Mouse (Mus musculus) layer of hippocampus, adult 8-10 months (tissue): ENCODE data around the gene Orai1. TPM values are rescaled to one million over a fixed set of nuclear protein-coding genes. Genes with fewer than 3 reads are reported as not detected.
A peak's percentile ranks its signal among the peaks of the same experiment; 100 is the strongest.

Source experiments
- DNase-seq, 2 experiments: peaks; one replicate each; pipeline ENCODE4 v3.0.0; 2022; ENCODE audit warnings: low spot score in 2 of 2
- total RNA-seq, 4 experiments: library from RNA; stranded (reverse); gene quantifications; 2 replicates each; pipeline ENCODE4 v1.2.4; 2022

The Orai1 gene
- total RNA-seq, 4 experiments from 2014 or later, result 9.4 to 16.0 (median 14.1) TPM

DNA sequence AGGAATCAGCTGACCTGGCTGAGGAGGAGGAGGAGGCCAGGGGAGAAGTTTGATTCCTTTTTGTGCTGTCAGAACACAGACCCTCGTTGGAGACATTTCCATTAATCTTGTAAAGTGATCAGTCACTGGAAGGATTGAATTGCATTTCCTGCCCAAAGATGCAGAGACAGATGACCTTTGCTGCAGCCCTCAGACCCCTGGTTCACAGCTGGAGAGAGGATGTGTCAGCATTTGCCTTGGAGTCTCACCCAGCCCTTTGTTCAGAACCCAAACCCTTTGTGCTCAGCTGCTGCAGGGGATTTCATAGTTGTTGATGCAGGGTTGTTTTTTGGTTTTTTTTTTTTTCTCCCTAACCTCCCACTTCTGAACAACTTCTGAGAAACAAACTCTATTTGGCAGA lies 20.0 kb upstream of the Orai1 start:
- DNase-seq, result no peak

DNA sequence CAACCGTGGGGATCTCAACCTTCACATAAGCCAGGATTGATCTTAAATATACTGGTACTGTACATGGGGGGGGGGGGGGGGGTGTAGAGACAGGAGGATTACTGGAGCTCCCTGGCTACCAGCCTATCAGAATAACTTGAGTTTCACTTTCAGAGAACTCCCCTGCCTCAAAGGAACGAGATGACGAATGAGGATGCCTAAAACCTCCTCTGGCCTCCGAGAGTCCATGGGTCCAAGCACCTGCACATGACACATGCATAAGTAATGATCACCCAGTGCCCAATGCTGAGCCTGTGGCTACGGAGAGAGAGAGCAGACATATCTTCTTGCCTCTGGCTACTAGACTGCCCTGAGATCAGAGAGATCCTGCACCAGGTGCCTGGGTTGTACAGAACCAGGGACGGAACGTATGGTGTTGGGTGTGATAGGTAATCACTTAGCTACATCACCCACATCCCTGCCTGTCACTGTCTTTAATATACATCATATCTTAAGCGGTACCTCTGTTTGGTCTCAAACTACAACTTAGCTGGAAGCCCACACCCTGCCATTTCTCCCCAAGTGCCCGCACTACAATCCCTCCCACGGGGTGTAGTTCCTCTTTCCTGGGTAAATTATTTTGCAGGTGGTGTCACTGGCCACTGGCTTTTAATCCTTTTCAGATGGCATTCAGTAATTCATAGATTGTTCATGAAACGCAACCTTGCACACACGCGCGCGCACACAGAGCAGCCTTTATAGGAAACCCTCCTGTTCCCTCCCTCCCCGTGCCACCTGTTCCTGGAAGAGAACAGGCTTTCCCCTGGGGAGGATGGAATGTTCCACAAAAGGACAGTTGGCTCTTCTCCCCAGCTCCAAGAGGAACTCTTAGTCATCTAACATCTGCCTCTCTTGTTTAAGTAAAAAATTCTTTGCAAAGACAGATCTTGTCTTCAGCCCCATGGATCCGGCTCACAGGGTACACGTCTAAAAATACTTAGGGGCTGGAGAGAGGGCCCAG lies 17.4 kb upstream of the Orai1 start:
- DNase-seq, result peak; percentile 58 to 61

GRCm38 (mm10) chr5:123000901-123001300 lies 14.0 kb upstream of the Orai1 start:
- no peak for DNase-seq

DNA sequence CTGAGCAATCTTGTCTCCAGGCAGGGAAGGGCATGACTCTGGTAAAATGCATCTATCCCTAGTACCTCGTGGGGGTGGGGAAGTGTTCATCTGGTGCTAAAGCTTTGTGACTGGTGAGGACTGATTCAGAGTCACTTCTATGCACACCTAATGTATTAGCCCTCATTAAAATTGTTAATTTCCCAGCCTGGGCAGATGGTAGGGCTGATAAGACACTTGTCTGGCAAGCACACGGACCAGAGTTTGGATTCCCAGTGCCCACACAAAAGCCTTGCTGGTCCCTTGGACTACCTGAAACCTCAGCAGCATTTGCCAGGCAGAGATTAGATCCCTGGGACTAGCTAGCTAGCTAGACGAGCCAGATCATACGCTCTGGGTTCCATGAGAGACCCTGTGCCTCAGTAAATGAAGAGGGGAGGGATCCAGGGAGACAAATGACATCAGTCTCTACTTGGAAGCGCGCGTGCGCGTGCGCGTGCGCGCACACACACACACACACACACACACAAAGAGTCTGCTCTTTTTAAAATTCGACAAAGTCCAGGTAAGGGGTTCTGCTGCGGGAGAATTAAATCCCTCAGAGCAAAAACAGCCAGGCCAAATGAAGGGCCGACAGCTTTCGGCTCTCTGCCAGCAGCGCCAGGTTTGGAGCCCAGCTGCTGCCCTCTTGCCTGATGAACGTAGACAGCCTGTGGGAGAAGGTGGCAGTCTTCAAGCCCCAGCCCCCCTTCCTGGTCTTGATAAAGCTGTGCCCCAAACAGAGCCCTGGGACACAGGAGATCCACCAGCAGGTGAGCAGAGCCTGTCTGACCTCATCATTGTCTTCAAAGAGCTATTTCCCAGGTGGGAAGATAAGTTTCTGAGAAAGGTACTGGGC lies 8.9 kb upstream of the Orai1 start:
- no peak for DNase-seq

DNA sequence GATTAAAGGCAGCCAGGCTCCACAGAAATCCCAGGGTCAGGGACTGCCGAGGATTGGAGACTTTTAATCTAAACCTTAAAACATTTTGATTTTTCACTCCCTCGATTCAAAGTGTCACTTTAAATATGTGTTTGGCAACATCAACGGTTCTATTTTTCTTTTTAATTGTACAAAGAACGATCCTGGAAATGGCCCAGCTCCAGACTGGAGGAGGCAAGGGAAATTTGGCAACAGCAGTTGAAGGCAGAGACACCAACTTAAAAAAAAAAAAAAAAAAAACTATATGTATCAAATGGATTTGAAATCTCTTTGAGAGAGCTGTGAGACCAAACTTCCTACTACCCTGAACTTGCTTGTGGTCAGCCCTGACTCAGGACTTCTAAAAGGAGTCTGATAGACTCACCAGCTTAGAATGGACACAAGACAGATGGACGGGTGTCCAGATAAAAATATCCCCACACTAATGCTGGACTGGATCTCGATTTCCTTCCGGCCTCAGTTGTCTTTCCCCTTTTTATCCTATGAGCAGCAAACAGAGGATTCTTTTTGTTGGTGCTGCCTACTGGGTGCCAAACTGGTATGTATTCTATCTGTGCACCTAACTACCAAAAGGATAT lies 5.9 kb upstream of the Orai1 start:
- no peak for DNase-seq

DNA sequence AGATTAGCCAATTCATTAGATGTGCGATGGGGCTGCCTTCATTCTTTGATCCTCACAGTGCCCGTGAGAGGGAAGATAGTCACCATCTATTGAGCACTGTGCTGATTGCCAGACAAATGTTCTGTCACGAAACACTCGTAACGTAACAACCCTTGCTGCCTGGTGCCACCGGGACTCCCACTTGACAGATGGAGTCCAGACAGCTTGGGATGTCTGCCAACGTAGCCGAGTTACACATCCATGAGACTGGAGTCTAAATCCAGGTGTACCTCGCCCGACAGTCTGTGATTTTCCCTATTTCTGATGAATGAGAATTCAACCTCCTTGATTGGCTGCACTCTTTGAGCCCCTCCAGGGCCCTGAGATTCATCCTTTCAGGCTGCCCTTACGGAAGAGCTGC lies 5.0 kb upstream of the Orai1 start:
- DNase-seq, result peak in 1 of 2 experiments; percentile 56

- DNase-seq, result no peak
Measured at GRCm38 (mm10) chr5:123010806-123011205, 4.1 kb upstream of the Orai1 start.

DNA sequence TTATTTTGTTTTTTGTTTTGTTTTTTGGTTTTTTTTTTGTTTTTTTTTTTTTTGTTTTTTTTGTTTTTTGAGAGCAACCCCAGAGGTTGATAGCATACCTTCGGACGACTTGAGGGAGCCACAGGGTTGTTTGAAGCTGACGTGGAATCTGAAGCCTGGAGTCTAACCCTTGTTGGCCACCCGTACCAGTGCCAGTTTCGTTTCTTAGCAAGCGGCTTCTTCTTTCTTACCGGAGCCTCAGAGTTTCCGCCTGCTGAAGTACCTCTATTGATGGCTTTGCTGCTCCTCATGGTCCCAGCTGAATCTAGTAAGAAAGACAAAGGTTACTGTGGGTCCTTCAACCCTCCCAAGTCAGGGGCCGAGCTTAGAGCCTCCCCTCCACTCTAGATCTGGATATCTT lies 3.2 kb upstream of the Orai1 start:
- DNase-seq, result no peak

DNA sequence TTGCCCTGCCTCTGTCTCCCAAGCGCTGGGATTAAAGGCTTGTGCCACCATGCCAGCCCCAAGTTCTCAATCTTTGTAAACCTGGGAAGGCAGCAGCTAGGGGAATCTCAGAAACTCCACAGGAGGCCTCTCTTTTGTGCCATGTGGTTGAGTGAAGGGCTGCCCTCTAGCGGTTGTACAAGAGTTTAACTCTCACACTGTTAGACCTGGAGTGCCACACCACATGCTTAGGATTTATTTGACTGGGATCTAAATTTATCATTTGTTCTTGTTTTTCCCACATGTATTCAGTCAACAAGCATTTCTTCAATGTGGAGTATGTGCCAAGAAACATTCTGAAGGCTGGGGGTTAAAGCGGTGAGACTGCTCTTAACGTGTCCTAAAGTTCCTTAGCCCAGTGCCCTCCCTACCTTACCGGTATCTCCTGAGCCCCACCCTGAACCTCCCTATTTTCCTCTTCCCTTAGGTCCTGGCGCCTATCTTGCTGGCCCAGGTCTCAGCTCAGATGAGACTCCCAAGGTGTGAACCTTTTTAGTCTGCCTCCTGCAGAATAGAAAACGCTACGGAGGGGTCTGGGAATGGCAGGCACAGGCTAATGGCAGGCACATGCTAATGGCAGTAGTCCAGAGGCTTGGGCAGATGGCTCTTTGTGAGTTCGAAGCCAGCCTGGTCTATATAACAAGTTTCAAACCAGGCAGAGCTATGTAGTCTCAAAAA lies 1.1 kb upstream of the Orai1 start:
- peak; percentile 56 to 64 for DNase-seq

DNA sequence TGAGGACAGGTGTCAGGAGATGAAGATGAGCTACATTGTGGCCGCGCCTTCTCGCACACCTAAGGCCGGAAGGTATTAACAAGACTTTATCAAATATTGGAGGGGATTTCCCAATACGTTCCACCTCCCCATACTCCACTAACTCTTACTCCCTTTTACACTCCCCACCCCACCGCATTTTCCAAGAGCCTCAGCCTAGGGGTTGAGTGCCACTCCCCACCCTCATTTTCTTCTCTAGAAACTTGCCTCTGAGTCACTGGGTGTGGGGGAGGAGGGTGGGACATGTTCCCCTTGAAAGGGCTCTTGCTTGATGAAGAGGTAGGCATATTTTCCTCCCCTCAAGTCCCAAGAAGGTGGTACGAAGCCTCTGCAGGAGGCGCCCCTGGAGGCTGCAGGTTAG lies 1.0 kb downstream of the Orai1 start:
- DNase-seq, result no peak

DNA sequence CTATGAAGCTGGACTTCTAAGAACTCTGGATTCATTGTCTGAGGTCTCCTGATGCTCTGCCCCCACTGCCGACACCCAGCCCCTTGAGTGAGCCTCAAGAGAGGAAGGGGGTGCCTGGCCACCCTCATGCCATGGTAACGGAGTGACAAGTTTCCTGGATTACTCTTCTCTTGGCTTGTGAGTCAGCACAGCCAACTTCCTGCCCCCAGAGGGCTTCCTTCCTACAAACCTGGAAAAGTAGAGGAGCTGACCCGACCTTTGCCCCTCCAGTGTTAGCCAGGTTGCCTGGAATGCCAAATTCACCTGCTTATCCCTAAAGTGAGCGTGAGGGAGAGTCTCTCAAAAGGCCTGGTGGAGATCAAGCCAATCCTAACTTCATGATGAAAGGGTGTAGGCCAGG lies 2.6 kb downstream of the Orai1 start:
- DNase-seq, result no peak

DNA sequence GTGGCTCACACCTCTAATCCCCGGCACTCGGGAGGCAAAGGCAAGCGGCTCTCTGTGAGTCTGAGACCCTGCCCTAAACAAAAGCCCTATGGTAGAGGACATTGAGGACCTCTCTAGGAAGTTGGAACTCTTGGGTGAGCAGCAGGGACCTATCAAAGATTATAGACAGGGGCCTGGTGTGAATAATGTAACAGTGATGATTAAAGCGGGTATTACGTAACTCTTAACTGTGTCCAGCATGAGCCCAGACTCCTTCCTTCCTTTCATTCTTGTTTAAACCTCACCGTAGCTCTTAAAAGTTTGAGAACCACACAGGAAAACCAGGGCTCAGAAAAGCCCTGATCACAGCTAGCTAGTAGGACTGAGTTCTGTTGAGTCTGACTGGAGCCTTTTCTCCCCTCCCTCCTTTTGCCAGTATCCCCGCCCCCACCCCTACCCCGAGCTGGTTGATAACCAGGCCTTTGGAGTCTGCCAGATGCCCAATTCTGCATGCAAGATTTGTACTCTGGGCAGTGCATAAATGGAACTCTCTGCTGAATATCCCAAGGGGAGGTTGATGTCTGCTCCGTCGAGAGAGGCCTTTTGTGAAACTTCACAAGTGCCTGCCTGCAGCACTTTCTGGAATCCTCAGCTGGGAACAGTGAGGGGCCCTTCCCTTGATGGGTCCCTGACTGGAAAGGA lies 4.6 kb downstream of the Orai1 start:
- DNase-seq, result no peak

DNA sequence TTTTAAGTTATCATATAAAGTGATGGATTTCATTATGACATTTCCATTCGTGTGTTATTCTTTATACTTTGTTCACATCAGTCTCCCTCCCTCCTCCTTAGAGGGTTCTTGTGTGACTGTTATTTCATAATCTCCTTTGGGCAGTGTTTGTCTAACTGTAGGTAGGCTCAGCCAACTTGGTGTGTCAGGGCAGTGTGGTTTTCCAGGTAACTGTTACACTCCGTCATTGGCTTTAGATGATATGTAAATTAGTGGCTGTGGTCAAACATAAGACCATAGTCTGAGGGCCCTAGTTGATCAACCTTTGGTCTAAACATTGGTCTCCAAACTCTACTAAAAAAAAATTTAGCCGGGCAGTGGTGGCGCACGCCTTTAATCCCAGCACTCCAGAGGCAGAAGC lies 5.6 kb downstream of the Orai1 start:
- DNase-seq, result no peak

DNA sequence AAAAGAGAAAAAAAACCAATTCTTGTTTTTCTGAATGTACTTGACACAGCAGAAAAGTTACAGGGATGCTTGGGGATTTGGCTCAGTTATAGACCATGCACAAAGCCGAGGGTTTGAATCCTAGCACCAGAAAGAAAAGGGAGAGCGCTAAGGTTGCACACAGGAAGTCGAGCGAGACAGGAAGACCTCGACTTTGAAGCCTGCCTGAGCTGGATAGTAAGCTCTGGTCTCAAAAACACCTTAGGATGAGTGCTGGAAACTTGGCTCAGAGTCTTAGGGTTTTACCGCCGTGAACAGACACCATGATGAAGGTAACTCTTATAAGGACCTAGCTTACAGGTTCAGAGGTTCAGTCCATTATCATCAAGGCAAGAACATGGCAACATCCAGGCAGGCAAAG lies 6.6 kb downstream of the Orai1 start:
- no peak for DNase-seq

- no peak for DNase-seq
Measured at GRCm38 (mm10) chr5:123023049-123023448, 8.2 kb downstream of the Orai1 start.

GRCm38 (mm10) chr5:123024312-123024711 lies 9.4 kb downstream of the Orai1 start:
- DNase-seq, result no peak

DNA sequence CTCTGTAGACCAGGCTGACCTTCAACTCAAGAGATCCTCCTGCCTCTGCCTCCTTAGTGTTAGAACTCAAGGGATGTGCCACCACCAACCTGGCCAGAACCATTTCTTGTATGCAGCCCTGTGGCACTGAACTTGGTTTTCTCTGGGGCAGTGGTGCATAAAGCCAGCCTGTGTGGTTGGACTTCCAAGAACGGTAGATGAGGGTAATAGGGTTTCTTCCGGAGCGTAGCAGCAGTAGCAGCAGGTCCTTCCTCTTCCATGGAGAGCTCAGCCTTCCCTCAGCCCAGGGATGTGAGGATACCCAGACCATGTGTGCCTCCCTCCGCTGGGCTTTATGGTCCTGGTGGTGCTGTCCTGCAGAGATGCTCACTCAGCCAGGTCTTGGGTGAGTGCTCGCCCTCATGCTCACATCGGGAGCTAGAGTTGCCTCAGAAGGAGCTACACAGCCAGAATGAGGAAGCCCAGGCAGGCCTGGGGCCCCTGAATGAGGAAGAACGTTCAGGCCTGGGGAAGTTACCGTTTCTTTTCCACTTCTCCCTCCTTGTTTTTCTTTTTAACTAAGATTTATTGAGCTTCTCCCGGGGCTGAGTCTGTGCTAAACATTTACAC lies 10.2 kb downstream of the Orai1 start:
- DNase-seq, result no peak

DNA sequence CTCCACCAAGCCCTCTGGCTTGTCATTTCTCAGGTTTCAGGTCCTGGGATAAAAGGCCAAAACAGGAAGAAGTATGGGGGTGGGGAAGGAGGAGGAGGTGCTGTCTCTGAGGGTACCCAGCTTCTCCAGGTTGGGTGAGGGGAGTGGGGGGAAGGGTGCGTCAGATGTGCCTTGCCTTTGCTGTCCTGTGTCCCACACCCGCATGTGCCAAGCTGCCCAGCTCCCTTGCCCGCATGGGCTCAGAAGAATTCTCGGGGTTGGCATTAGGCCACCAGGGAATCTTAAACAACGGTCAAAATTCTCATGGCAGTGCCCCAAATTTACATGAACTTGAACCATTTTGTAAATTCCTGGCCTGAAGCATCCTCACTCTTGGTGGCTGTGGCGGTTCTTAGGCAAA lies 11.5 kb downstream of the Orai1 start:
- DNase-seq, result no peak

DNA sequence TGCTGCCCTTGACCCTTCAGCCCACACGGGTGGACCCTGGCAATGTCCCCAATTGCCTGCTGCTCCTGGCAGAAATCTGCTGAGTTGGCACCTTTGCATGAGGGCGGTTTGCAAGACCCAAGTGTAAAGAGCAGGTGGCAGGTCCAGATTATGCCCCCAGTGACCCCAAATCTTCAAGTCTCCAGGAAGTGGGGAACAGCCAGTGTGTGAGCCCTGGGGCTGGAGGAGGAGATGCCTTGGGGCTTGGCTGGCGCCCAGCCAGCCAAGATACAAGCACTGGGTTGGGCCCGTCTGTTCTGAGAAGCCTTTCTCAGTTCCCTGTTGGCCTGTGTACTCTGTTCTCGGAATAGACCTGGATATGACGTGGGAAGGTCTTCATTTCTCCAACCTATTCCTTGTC lies 12.6 kb downstream of the Orai1 start:
- no peak for DNase-seq

DNA sequence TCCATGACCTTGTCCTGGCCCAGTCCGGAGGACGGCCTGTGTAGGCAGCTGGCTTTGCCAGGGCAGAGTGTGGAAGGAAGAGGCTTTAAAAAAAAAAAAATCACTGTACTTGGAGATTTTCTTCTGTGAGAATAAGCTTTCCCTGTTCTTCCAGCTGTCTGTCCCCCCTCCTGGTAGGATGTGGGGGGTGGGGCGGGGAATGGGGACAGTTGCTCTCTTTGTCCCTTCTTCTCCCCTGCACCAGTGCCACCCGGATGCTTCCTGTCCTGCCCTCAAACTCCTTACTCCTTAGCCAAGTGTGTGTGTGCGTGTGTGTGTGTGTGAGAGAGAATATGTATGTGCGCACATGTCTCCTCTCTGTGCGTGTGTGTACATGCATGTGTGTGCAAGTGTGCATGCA lies 14.9 kb downstream of the Orai1 start:
- DNase-seq, result no peak
